Mouse (Mus musculus) neural tube, embryonic 11.5 days (tissue): ENCODE measurements around the gene Nktr. TPM values are rescaled to one million over a fixed set of nuclear protein-coding genes. Genes with fewer than 3 reads are reported as not detected.

Experiments
- ATAC-seq: fragments of 200-750 bp; cut with Nextera tagmentation; 2 replicates; pipeline ENCODE4 v1.8.0; 2017; ENCODE audit warnings: moderate number of reproducible peaks, mild to moderate bottlenecking, moderate TSS enrichment, moderate library complexity; ENCODE audit not compliant: insufficient read depth, low FRiP score, low TSS enrichment
- DNase-seq: peaks from one replicate; pipeline ENCODE4 v3.0.0-alpha.2; 2015; ENCODE audit warnings: low spot score
- H3K27ac ChIP-seq: fragments of 300-500 bp; sonication (generic); 2 replicates; pipeline ENCODE4 v1.5.1; 2014; ENCODE audit warnings: low read depth, mild to moderate bottlenecking, low read length
- H3K27me3 ChIP-seq: fragments of 300-500 bp; sonication (generic); 2 replicates; pipeline ENCODE4 v1.6.1; 2014; ENCODE audit warnings: mild to moderate bottlenecking, low read length, mixed read lengths; ENCODE audit not compliant: control insufficient read depth, insufficient read depth
- H3K36me3 ChIP-seq: fragments of 300-500 bp; sonication (generic); 2 replicates; pipeline ENCODE4 v1.6.1; 2014; ENCODE audit warnings: mild to moderate bottlenecking, low read length, moderate library complexity, mixed read lengths; ENCODE audit not compliant: control insufficient read depth, insufficient read depth
- H3K4me1 ChIP-seq: fragments of 300-500 bp; sonication (generic); 2 replicates; pipeline ENCODE4 v1.6.1; 2014; ENCODE audit warnings: low read length, mixed read lengths; ENCODE audit not compliant: control insufficient read depth, insufficient read depth
- H3K4me2 ChIP-seq: fragments of 300-500 bp; sonication (generic); 2 replicates; pipeline ENCODE4 v1.6.1; 2014; ENCODE audit warnings: low read depth, mild to moderate bottlenecking, moderate library complexity
- H3K4me3 ChIP-seq: fragments of 300-500 bp; sonication (generic); 2 replicates; pipeline ENCODE4 v1.5.1; 2014; ENCODE audit warnings: low read depth, low read length
- H3K9ac ChIP-seq: fragments of 300-500 bp; sonication (generic); 2 replicates; pipeline ENCODE4 v1.6.1; 2014; ENCODE audit warnings: mild to moderate bottlenecking, low read length
- H3K9me3 ChIP-seq: fragments of 300-500 bp; sonication (generic); 2 replicates; pipeline ENCODE4 v1.6.1; 2016; ENCODE audit warnings: low read length; ENCODE audit not compliant: control insufficient read depth
- WGBS: fragments of 180-500 bp; shearing (Covaris S2); extraction: QIAGEN DNeasy Blood & Tissue Kit; methylation state at CpG from one replicate; pipeline ENCODE4 v1.1.7; 2014; 5-methylcytosine and 5-hydroxymethylcytosine counted together
- polyA plus RNA-seq: library from polyadenylated mRNA; unstranded; fragments of >200 nt; fragmentation: Nextera tagmentation; extraction: Ambion mirVana; gene quantifications from 2 replicates; pipeline ENCODE4 v1.2.1, GENCODE M21; 2014

Gene Nktr
- polyA plus RNA-seq, 1 experiment from 2014 or later: 56.9 TPM

GRCm38 (mm10) chr9:121761787-121762186, 42.8 kb downstream of the Nktr start:
- ATAC-seq (no peak), DNase-seq (no peak)
- Histone ChIP-seq H3K4me1 (peaks cover 20% of the 10 kb centered on the region), H3K27me3 (no peaks in the 10 kb centered on the region), H3K27ac (0 out of 2 replicates have a peak overlapping the region, but pooled peaks have one; percentile 4), H3K9ac (no peak overlapping the region), H3K4me2 (no peak overlapping the region; the same call in 1 of the 2 replicates), H3K9me3 (no peaks in the 10 kb centered on the region), H3K36me3 (peaks cover 14% of the 10 kb centered on the region; the same call in 1 of the 2 replicates), H3K4me3 (no peak overlapping the region)
- 83% methylated on average over 8 of the region's 8 CpGs for WGBS

- H3K4me1 ChIP-seq: peaks cover 20% of the 10 kb centered on the region
- peaks cover 16% of the 10 kb centered on the region; the same call in 1 of the 2 replicates for H3K36me3 ChIP-seq
- H3K9me3 ChIP-seq: no peaks in the 10 kb centered on the region
- ATAC-seq: no peak
- 90% methylated on average over 10 of the region's 10 CpGs for WGBS
- no peak overlapping the region for H3K9ac ChIP-seq
- H3K4me2 ChIP-seq: no peak overlapping the region
- no peaks in the 10 kb centered on the region for H3K27me3 ChIP-seq
- no peak overlapping the region for H3K4me3 ChIP-seq
- H3K27ac ChIP-seq: no peak overlapping the region
- no peak for DNase-seq
Measured at GRCm38 (mm10) chr9:121762248-121762647, 43.3 kb downstream of the Nktr start.

GRCm38 (mm10) chr9:121762761-121763160, 43.8 kb downstream of the Nktr start:
- no peak overlapping the region for H3K4me3 ChIP-seq
- no peak overlapping the region for H3K27ac ChIP-seq
- peaks cover 16% of the 10 kb centered on the region; the same call in 1 of the 2 replicates for H3K36me3 ChIP-seq
- H3K4me1 ChIP-seq: peaks cover 20% of the 10 kb centered on the region
- 93% methylated on average over 25 of the region's 25 CpGs for WGBS
- no peaks in the 10 kb centered on the region for H3K27me3 ChIP-seq
- H3K9me3 ChIP-seq: no peaks in the 10 kb centered on the region
- H3K9ac ChIP-seq: no peak overlapping the region
- no peak overlapping the region for H3K4me2 ChIP-seq
- no peak for DNase-seq
- ATAC-seq: no peak

GRCm38 (mm10) chr9:121763716-121764115, 44.7 kb downstream of the Nktr start:
- Histone ChIP-seq H3K27me3 (no peaks in the 10 kb centered on the region), H3K9me3 (no peaks in the 10 kb centered on the region), H3K4me2 (no peak overlapping the region), H3K36me3 (peaks cover 16% of the 10 kb centered on the region; the same call in 1 of the 2 replicates), H3K4me1 (peaks cover 14% of the 10 kb centered on the region), H3K4me3 (no peak overlapping the region), H3K9ac (no peak overlapping the region), H3K27ac (no peak overlapping the region)
- ATAC-seq: no peak
- WGBS: 93% methylated on average over 19 of the region's 19 CpGs
- DNase-seq: no peak

GRCm38 (mm10) chr9:121765166-121765855, 46.3 kb downstream of the Nktr start:
- H3K9me3 ChIP-seq: no peaks in the 10 kb centered on the region
- WGBS: 93% methylated on average over 16 of the region's 16 CpGs
- H3K4me3 ChIP-seq: no peak overlapping the region
- H3K36me3 ChIP-seq: peaks cover 16% of the 10 kb centered on the region; the same call in 1 of the 2 replicates
- H3K27me3 ChIP-seq: no peaks in the 10 kb centered on the region
- ATAC-seq: no peak
- no peak overlapping the region for H3K9ac ChIP-seq
- no peak overlapping the region for H3K4me2 ChIP-seq
- H3K4me1 ChIP-seq: peaks cover 11% of the 10 kb centered on the region
- no peak overlapping the region for H3K27ac ChIP-seq
- DNase-seq: no peak

GRCm38 (mm10) chr9:121772412-121772811, 53.4 kb downstream of the Nktr start:
- no peak overlapping the region for H3K4me2 ChIP-seq
- peaks cover 3% of the 10 kb centered on the region for H3K27me3 ChIP-seq
- no peaks in the 10 kb centered on the region for H3K4me1 ChIP-seq
- no peaks in the 10 kb centered on the region for H3K36me3 ChIP-seq
- WGBS: 80% methylated on average over 5 of the region's 5 CpGs
- DNase-seq (no peak), ATAC-seq (no peak)
- H3K27ac ChIP-seq: no peak overlapping the region
- no peak overlapping the region for H3K4me3 ChIP-seq
- H3K9me3 ChIP-seq: no peaks in the 10 kb centered on the region
- H3K9ac ChIP-seq: no peak overlapping the region

GRCm38 (mm10) chr9:121775951-121776350, 57.0 kb downstream of the Nktr start:
- Histone ChIP-seq H3K4me2 (no peak overlapping the region), H3K9me3 (no peaks in the 10 kb centered on the region), H3K4me1 (no peaks in the 10 kb centered on the region), H3K9ac (no peak overlapping the region), H3K4me3 (no peak overlapping the region), H3K36me3 (no peaks in the 10 kb centered on the region), H3K27ac (no peak overlapping the region), H3K27me3 (peaks cover 26% of the 10 kb centered on the region)
- 87% methylated on average over 10 of the region's 10 CpGs for WGBS
- no peak for DNase-seq
- no peak for ATAC-seq

- ATAC-seq (no peak), DNase-seq (no peak)
- H3K4me2 ChIP-seq: no peak overlapping the region
- no peak overlapping the region for H3K9ac ChIP-seq
- H3K4me1 ChIP-seq: no peaks in the 10 kb centered on the region
- H3K27me3 ChIP-seq: peaks cover 26% of the 10 kb centered on the region
- H3K27ac ChIP-seq: no peak overlapping the region
- 82% methylated on average over 7 of the region's 7 CpGs for WGBS
- no peaks in the 10 kb centered on the region for H3K9me3 ChIP-seq
- no peaks in the 10 kb centered on the region for H3K36me3 ChIP-seq
- no peak overlapping the region for H3K4me3 ChIP-seq
Measured at GRCm38 (mm10) chr9:121776511-121776910, 57.5 kb downstream of the Nktr start.

- H3K27ac ChIP-seq: no peak within 1 kb of the TSS
- ATAC-seq (no peak), DNase-seq (no peak)
- peak within 1 kb of the TSS; percentile 4; the same call in 1 of the 2 replicates for H3K9ac ChIP-seq
- no peaks in the 10 kb centered on the region for H3K36me3 ChIP-seq
- H3K4me1 ChIP-seq: no peaks in the 10 kb centered on the region
- H3K27me3 ChIP-seq: peaks cover 26% of the 10 kb centered on the region
- H3K4me3 ChIP-seq: peak within 1 kb of the TSS; percentile 23
- peak within 1 kb of the TSS; percentile 46 for H3K4me2 ChIP-seq
- WGBS: 22% methylated on average over 30 of the region's 30 CpGs
- no peaks in the 10 kb centered on the region for H3K9me3 ChIP-seq
Measured at GRCm38 (mm10) chr9:121777484-121778065, 58.6 kb downstream of the Nktr start, which contains the start of gene Klhl40. Klhl40 (plus strand) TSS chr9:121777607.
